ENCODE assay signal across 21 mouse cellular contexts in genomic region chr3:58205526-58205925, GRCm38 (mm10).
"Had no signal": no experiment of that assay in that cellular context is flagged by ENCODE, and none has a peak within 500 bp of the region (broad histone marks: within the 10 kb centered on the region; RNA-seq: fewer than 3 reads in every experiment).

No protein-coding gene starts in this region.

- H3K27ac ChIP-seq: layer of hippocampus, adult 2 months; liver, embryonic 13.5 days; midbrain, embryonic 10.5 days; midbrain, embryonic 13.5 days; neural tube, embryonic 13.5 days; stomach, embryonic 15.5 days had no signal

- H3K4me1 ChIP-seq: liver, embryonic 13.5 days; megakaryocyte, embryonic 14.5 days; midbrain, embryonic 13.5 days; neural tube, embryonic 13.5 days; stomach, embryonic 15.5 days had no signal

- DNase-seq: kidney, adult 18-20 months; kidney, adult 9 months; kidney, postnatal 25 days; layer of hippocampus, adult 9-11 months; layer of hippocampus, postnatal 36 days; left cerebral cortex, postnatal 4 days; liver, embryonic 13.5 days; lung, embryonic 14.5 days; lung, postnatal 36 days; retina, postnatal 1 day; right cerebral cortex, postnatal 25 days; spleen, adult 18-20 months; thymus, postnatal 25 days had no signal

- H3K4me3 ChIP-seq: layer of hippocampus, adult 2 months; limb, embryonic 13.5 days; liver, embryonic 13.5 days; megakaryocyte, embryonic 14.5 days; midbrain, embryonic 10.5 days; midbrain, embryonic 13.5 days; myocyte; neural tube, embryonic 13.5 days; stomach, embryonic 15.5 days had no signal
